Mouse (Mus musculus) ES-E14 (cell line): ENCODE data around the gene Zfp583. TPM values are rescaled to one million over a fixed set of nuclear protein-coding genes. Genes with fewer than 3 reads are reported as not detected.
"Not testable (repeated sequence)": the region's sequence is repeated elsewhere in the genome, so short reads cannot be mapped to it uniquely, and the experiment has no call there.

ENCODE experiments used
- DNase-seq: peaks from one replicate; pipeline ENCODE4 v3.0.0-alpha.2; 2013; ENCODE audit warnings: low read depth, low spot score
- H3K27ac ChIP-seq: 2 replicates; pipeline ENCODE4 v1.5.1; 2012; ENCODE audit warnings: low read depth, mild to moderate bottlenecking, low read length, moderate library complexity, mixed read lengths; ENCODE audit not compliant: poor library complexity, insufficient read depth, severe bottlenecking
- H3K36me3 ChIP-seq: 2 replicates; pipeline ENCODE4 v1.6.1; 2012; ENCODE audit warnings: mild to moderate bottlenecking, low read length, moderate library complexity, mixed read lengths; ENCODE audit not compliant: control insufficient read depth, poor library complexity, insufficient read depth, severe bottlenecking
- H3K4me1 ChIP-seq, 2 experiments: fragments of 150-350 bp in 1 of 2; sonication (generic) in 1 of 2; 2 replicates each; pipeline ENCODE4 v1.6.1; 2012; ENCODE audit warnings: low read length in 2 of 2, mild to moderate bottlenecking in 1 of 2, mixed read lengths in 1 of 2; ENCODE audit not compliant: control insufficient read depth in 2 of 2, insufficient read depth in 2 of 2, poor library complexity in 1 of 2
- H3K4me3 ChIP-seq, 2 experiments: fragments of 150-350 bp in 1 of 2; sonication (generic) in 1 of 2; 2 replicates each; pipeline ENCODE4 v1.5.1; 2012; ENCODE audit warnings: low read length in 2 of 2, low read depth in 1 of 2, mild to moderate bottlenecking in 1 of 2, mixed read lengths in 1 of 2; ENCODE audit not compliant: insufficient read depth in 1 of 2, poor library complexity in 1 of 2, severe bottlenecking in 1 of 2
- H3K9ac ChIP-seq: 2 replicates; pipeline ENCODE4 v1.6.1; 2012; ENCODE audit warnings: low read depth, mild to moderate bottlenecking, low read length, mixed read lengths; ENCODE audit not compliant: poor library complexity, insufficient read depth, severe bottlenecking
- H3K9me3 ChIP-seq: fragments of 150-350 bp; sonication (generic); 2 replicates; pipeline ENCODE4 v1.6.1; 2012; ENCODE audit warnings: low read depth, mild to moderate bottlenecking, low read length; ENCODE audit not compliant: control insufficient read depth, insufficient read depth
- CHD2 ChIP-seq: IDR thresholded peaks from 2 replicates; pipeline ENCODE4 v1.6.1; 2014; ENCODE audit warnings: mild to moderate bottlenecking, low read depth, low read length, inconsistent platforms
- HCFC1 ChIP-seq: IDR thresholded peaks from 2 replicates; pipeline ENCODE4 v1.6.1; 2012; ENCODE audit warnings: low read length, inconsistent platforms, borderline replicate concordance; ENCODE audit not compliant: insufficient read depth
- MAFK ChIP-seq: IDR thresholded peaks from 2 replicates; pipeline ENCODE4 v1.6.1; 2014; ENCODE audit warnings: mild to moderate bottlenecking, low read depth, low read length, inconsistent platforms; ENCODE audit not compliant: insufficient read depth
- ZC3H11A ChIP-seq: IDR thresholded peaks from 2 replicates; pipeline ENCODE4 v1.6.1; 2012; ENCODE audit warnings: low read depth, mild to moderate bottlenecking, inconsistent platforms, low read length, borderline replicate concordance
- ZNF384 ChIP-seq: IDR thresholded peaks from 2 replicates; pipeline ENCODE4 v1.6.1; 2012; ENCODE audit warnings: low read depth, low read length, inconsistent platforms
- in situ Hi-C, 2 experiments: fragments of 600-800 bp; cut with MboI; formaldehyde crosslinking; loops; one replicate each; pipeline ENCODE4 v1.15.1; 2025; ENCODE audit warnings: low sequenced_read_pairs in 2 of 2, inconsistent platforms in 1 of 2; ENCODE audit not compliant: unreplicated experiment in 2 of 2
- total RNA-seq: library from RNA; depleted of rRNA; stranded (reverse); fragments of 300-350 nt; gene quantifications from 2 replicates; pipeline ENCODE4 v1.2.3, GENCODE M21; 2012

Zfp583 gene
- total RNA-seq, 1 experiment = 3.2 TPM

GRCm38 (mm10) chr7:6343501-6344071 lies 12.5 kb upstream of the Zfp583 start, which contains the start of gene Gm3854:
Gm3854 (plus strand) TSS chr7:6343759.
- Histone ChIP-seq H3K4me3 (peak within 1 kb of the TSS; percentile 92 to 97), H3K4me1 (no peaks in the 10 kb centered on the region), H3K36me3 (no peaks in the 10 kb centered on the region), H3K9ac (peak within 1 kb of the TSS; percentile 87), H3K27ac (no peak within 1 kb of the TSS), H3K9me3 (no peaks in the 10 kb centered on the region)
- TF ChIP-seq HCFC1 = peak; percentile 92
- no peak for TF ChIP-seq ZC3H11A
- in situ Hi-C loops = no loop called here
- peak; percentile 63 for DNase-seq

GRCm38 (mm10) chr7:6339865-6340264 lies 8.8 kb upstream of the Zfp583 start:
- in situ Hi-C loops = no loop called here
- Histone ChIP-seq H3K27ac (no peak overlapping the region), H3K4me3 (no peak overlapping the region), H3K9ac (no peak overlapping the region), H3K4me1 (no peaks in the 10 kb centered on the region), H3K9me3 (no peaks in the 10 kb centered on the region), H3K36me3 (no peaks in the 10 kb centered on the region)
- no peak for TF ChIP-seq ZC3H11A
- no peak for TF ChIP-seq MAFK
- TF ChIP-seq CHD2 = no peak
- TF ChIP-seq ZNF384 = no peak
- no peak for TF ChIP-seq HCFC1
- DNase-seq = no peak

GRCm38 (mm10) chr7:6330458-6331232 lies 440 bp downstream of the Zfp583 start:
- no peak overlapping the region for H3K27ac ChIP-seq
- peak overlapping the region; percentile 67 for H3K9ac ChIP-seq
- H3K4me3 ChIP-seq = peak overlapping the region; percentile 66 to 93
- TF ChIP-seq ZC3H11A = no peak
- TF ChIP-seq ZNF384 = no peak
- TF ChIP-seq MAFK = no peak
- TF ChIP-seq HCFC1 = no peak
- in situ Hi-C loops = no loop called here
- peaks cover 0 to 7% of the 10 kb centered on the region in 2 experiments; a peak in 2 of 4 replicates for H3K4me1 ChIP-seq
- no peak for DNase-seq
- no peaks in the 10 kb centered on the region for H3K36me3 ChIP-seq
- no peaks in the 10 kb centered on the region for H3K9me3 ChIP-seq

DNA sequence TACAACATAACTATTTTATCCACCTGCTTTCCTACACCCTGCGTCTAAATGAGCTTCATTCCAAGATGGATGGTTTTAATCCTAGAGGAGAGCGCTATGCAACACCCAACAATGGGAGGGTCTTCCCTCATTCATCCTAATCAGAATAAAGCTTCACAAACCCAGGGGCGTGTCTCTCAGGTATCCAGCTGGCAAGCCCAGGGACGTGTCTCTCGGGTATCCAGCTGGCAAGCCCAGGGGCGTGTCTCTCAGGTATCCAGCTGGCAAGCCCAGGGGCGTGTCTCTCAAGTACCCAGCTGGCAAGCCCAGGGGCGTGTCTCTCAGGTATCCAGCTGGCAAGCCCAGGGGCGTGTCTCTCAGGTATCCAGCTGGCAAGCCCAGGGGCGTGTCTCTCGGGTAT lies 30.3 kb downstream of the Zfp583 start:
- H3K4me3 ChIP-seq, in situ Hi-C loops, H3K36me3 ChIP-seq, H3K9me3 ChIP-seq, DNase-seq, H3K27ac ChIP-seq, H3K9ac ChIP-seq: not testable (repeated sequence)
- H3K4me1 ChIP-seq = peaks cover 3 to 14% of the 10 kb centered on the region in 2 experiments; a peak in 2 of 4 replicates

GRCm38 (mm10) chr7:6291121-6291520 lies 40.0 kb downstream of the Zfp583 start:
- H3K36me3 ChIP-seq, H3K27ac ChIP-seq, in situ Hi-C loops, H3K4me3 ChIP-seq, H3K4me1 ChIP-seq, H3K9ac ChIP-seq, DNase-seq, H3K9me3 ChIP-seq: not testable (repeated sequence)
